Mouse (Mus musculus) hindbrain, postnatal 0 days (tissue): Measurements from ENCODE around the gene Nipal4. TPM values are rescaled to one million over a fixed set of nuclear protein-coding genes. Genes with fewer than 3 reads are reported as not detected.

Source experiments
- ATAC-seq: fragments of 200-750 bp; cut with Nextera tagmentation; 2 replicates; pipeline ENCODE4 v1.8.0; 2017; ENCODE audit warnings: mild to moderate bottlenecking, moderate TSS enrichment, moderate library complexity
- DNase-seq: peaks from one replicate; pipeline ENCODE4 v3.0.0-alpha.2; 2015; ENCODE audit warnings: low spot score
- H3K27ac ChIP-seq: fragments of 300-500 bp; sonication (generic); 2 replicates; pipeline ENCODE4 v1.5.1; 2014; ENCODE audit warnings: mild to moderate bottlenecking
- H3K27me3 ChIP-seq: fragments of 300-500 bp; sonication (generic); 2 replicates; pipeline ENCODE4 v1.6.1; 2014; ENCODE audit warnings: low read length, mixed read lengths; ENCODE audit not compliant: insufficient read depth
- H3K36me3 ChIP-seq: fragments of 300-500 bp; sonication (generic); 2 replicates; pipeline ENCODE4 v1.6.1; 2014; ENCODE audit warnings: low read length, mixed read lengths; ENCODE audit not compliant: insufficient read depth
- H3K4me1 ChIP-seq: fragments of 300-500 bp; sonication (generic); 2 replicates; pipeline ENCODE4 v1.6.1; 2014; ENCODE audit warnings: antibody characterized with exemption, low read length, mixed read lengths; ENCODE audit not compliant: insufficient read depth
- H3K4me2 ChIP-seq: fragments of 300-500 bp; sonication (generic); 2 replicates; pipeline ENCODE4 v1.6.1; 2014; ENCODE audit warnings: low read depth, mild to moderate bottlenecking, low read length, moderate library complexity, mixed read lengths
- H3K4me3 ChIP-seq: fragments of 300-500 bp; sonication (generic); 2 replicates; pipeline ENCODE4 v1.5.1; 2014; ENCODE audit warnings: low read length
- H3K9ac ChIP-seq: fragments of 300-500 bp; sonication (generic); replicated peaks from 2 replicates; pipeline ENCODE4 v1.6.1; 2014; ENCODE audit warnings: mild to moderate bottlenecking, low read length, moderate library complexity, mixed read lengths
- H3K9me3 ChIP-seq: fragments of 300-500 bp; sonication (generic); 2 replicates; pipeline ENCODE4 v1.6.1; 2016; ENCODE audit warnings: low read length, mixed read lengths
- CTCF ChIP-seq: IDR thresholded peaks from 2 replicates; pipeline ENCODE4 v1.5.1; 2016; ENCODE audit warnings: antibody characterized with exemption, control low read depth, low read depth
- WGBS: fragments of 180-500 bp; shearing (Covaris S2); extraction: QIAGEN DNeasy Blood & Tissue Kit; methylation state at CpG from one replicate; pipeline ENCODE4 v1.1.7; 2014; 5-methylcytosine and 5-hydroxymethylcytosine counted together
- polyA plus RNA-seq: library from polyadenylated mRNA; unstranded; fragments of >200 nt; fragmentation: Nextera tagmentation; extraction: Ambion mirVana; gene quantifications from 2 replicates; pipeline ENCODE4 v1.2.1, GENCODE M21; 2015
- total RNA-seq: library from RNA; depleted of rRNA; stranded (reverse); fragments of >200 nt; gene quantifications from 2 replicates; pipeline ENCODE4 v1.2.3, GENCODE M21; 2014

Gene Nipal4
- total and polyA plus RNA-seq, 2 experiments from 2014 or later: 0.38 to 1.6 TPM

- Histone ChIP-seq H3K27me3 (no peaks in the 10 kb centered on the region), H3K9me3 (no peaks in the 10 kb centered on the region), H3K4me3 (no peak overlapping the region), H3K27ac (no peak overlapping the region), H3K9ac (no peak overlapping the region), H3K4me2 (no peak overlapping the region), H3K36me3 (peaks cover 20% of the 10 kb centered on the region; the same call in 1 of the 2 replicates), H3K4me1 (no peaks in the 10 kb centered on the region)
- WGBS: 92% methylated on average over 2 of the region's 2 CpGs
- ATAC-seq: no peak
- no peak for TF ChIP-seq CTCF
- no peak for DNase-seq
Observed at GRCm38 (mm10) chr11:46134899-46135298, 31.4 kb downstream of the Nipal4 start.

GRCm38 (mm10) chr11:46131022-46131986 is 35.0 kb downstream of the Nipal4 start:
- Histone ChIP-seq H3K9ac (no peak overlapping the region), H3K9me3 (no peaks in the 10 kb centered on the region), H3K36me3 (no peaks in the 10 kb centered on the region; the same call in 1 of the 2 replicates), H3K27me3 (no peaks in the 10 kb centered on the region), H3K4me1 (no peaks in the 10 kb centered on the region), H3K4me2 (no peak overlapping the region), H3K4me3 (no peak overlapping the region), H3K27ac (no peak overlapping the region)
- ATAC-seq: no peak
- WGBS: 94% methylated on average over 17 of the region's 17 CpGs
- TF ChIP-seq CTCF: no peak
- no peak for DNase-seq

- Histone ChIP-seq H3K4me1 (no peaks in the 10 kb centered on the region), H3K4me2 (no peak overlapping the region), H3K27ac (no peak overlapping the region), H3K36me3 (no peaks in the 10 kb centered on the region; the same call in 1 of the 2 replicates), H3K9me3 (no peaks in the 10 kb centered on the region), H3K27me3 (no peaks in the 10 kb centered on the region), H3K9ac (no peak overlapping the region), H3K4me3 (no peak overlapping the region)
- WGBS: 72% methylated on average over 9 of the region's 9 CpGs
- TF ChIP-seq CTCF: peak; percentile 59
- ATAC-seq (no peak), DNase-seq (no peak)
Observed at GRCm38 (mm10) chr11:46128548-46128945, 37.8 kb downstream of the Nipal4 start.

GRCm38 (mm10) chr11:46127621-46128547 is 38.4 kb downstream of the Nipal4 start:
- Histone ChIP-seq H3K27me3 (no peaks in the 10 kb centered on the region), H3K9ac (no peak overlapping the region), H3K9me3 (no peaks in the 10 kb centered on the region), H3K36me3 (no peaks in the 10 kb centered on the region; the same call in 1 of the 2 replicates), H3K4me3 (no peak overlapping the region), H3K27ac (no peak overlapping the region), H3K4me2 (no peak overlapping the region), H3K4me1 (no peaks in the 10 kb centered on the region)
- no peak for TF ChIP-seq CTCF
- ATAC-seq: no peak
- WGBS: 79% methylated on average over 15 of the region's 15 CpGs
- no peak for DNase-seq

- no peak overlapping the region for H3K4me2 ChIP-seq
- no peaks in the 10 kb centered on the region for H3K9me3 ChIP-seq
- H3K27ac ChIP-seq: no peak overlapping the region
- H3K9ac ChIP-seq: no peak overlapping the region
- 89% methylated on average over 11 of the region's 11 CpGs for WGBS
- H3K4me3 ChIP-seq: no peak overlapping the region
- no peaks in the 10 kb centered on the region for H3K4me1 ChIP-seq
- H3K36me3 ChIP-seq: no peaks in the 10 kb centered on the region; the same call in 1 of the 2 replicates
- ATAC-seq (no peak), DNase-seq (no peak)
- H3K27me3 ChIP-seq: no peaks in the 10 kb centered on the region
- no peak for TF ChIP-seq CTCF
Observed at GRCm38 (mm10) chr11:46126827-46127410, 39.4 kb downstream of the Nipal4 start.

GRCm38 (mm10) chr11:46126317-46126716 is 40.0 kb downstream of the Nipal4 start:
- DNase-seq (no peak), ATAC-seq (no peak)
- H3K4me2 ChIP-seq: no peak overlapping the region
- H3K9ac ChIP-seq: no peak overlapping the region
- H3K4me3 ChIP-seq: no peak overlapping the region
- H3K27ac ChIP-seq: no peak overlapping the region
- H3K36me3 ChIP-seq: no peaks in the 10 kb centered on the region; the same call in 1 of the 2 replicates
- no peak for TF ChIP-seq CTCF
- H3K4me1 ChIP-seq: no peaks in the 10 kb centered on the region
- 89% methylated on average over 7 of the region's 7 CpGs for WGBS
- no peaks in the 10 kb centered on the region for H3K27me3 ChIP-seq
- no peaks in the 10 kb centered on the region for H3K9me3 ChIP-seq
